Mouse (Mus musculus) urinary bladder, postnatal 4 days (tissue): ENCODE measurements around the gene Ccnjl.

Experiments used
- DNase-seq, 2 experiments: peaks; one replicate each; pipeline ENCODE4 v3.0.0; 2021 to 2022; ENCODE audit warnings: low spot score in 2 of 2

Ccnjl gene

GRCm38 (mm10) chr11:43624341-43624740 is 95.8 kb downstream of the Ccnjl start:
- DNase-seq: no peak

GRCm38 (mm10) chr11:43626300-43626926 is 97.8 kb downstream of the Ccnjl start:
- peak; percentile 48 to 67 for DNase-seq

GRCm38 (mm10) chr11:43626927-43627645 is 98.5 kb downstream of the Ccnjl start:
- DNase-seq: no peak

DNA sequence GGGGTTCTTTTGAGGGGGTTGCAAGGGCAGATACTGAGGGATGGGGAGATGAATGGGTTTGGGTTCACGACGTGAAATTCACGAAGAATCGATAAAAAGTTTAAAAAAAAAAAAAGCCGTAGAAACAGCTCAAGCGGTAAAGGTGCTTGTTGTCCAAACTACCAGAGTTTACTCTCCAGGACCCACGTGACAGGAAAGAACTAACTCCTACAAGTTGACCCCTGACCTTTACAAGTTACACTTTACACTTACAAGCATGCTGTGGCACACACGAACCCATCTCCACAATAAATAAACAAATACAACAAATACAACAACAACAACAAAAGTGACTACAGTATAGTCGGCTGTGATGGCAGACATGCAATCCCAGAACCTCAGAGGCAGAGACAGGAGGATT is 103.1 kb downstream of the Ccnjl start:
- no peak for DNase-seq

DNA sequence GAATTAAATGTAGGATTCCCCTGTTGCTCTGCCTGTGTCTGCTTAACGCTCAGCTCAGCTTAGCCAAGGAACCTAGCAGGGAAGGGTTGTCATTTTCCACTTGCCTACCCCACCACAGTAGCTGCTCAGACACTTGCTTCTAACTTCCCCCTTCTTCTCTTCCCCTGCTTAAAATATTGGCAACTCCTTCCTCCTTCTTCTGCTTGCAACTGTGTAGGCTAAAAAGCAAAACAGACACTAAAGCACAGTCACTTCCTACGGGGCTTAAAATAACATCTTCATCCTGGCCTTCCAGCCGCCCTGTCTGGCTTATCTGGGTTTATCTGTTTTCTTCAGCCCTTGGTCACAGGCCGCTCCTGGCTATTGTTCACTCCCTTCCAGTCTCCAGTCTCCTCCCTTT is 104.0 kb downstream of the Ccnjl start:
- no peak for DNase-seq

GRCm38 (mm10) chr11:43633165-43633564 is 104.6 kb downstream of the Ccnjl start:
- no peak for DNase-seq

- peak; percentile 63 to 79 for DNase-seq
These were observed 105.2 kb downstream of the Ccnjl start for GRCm38 (mm10) chr11:43633658-43634401.
